Mouse (Mus musculus) liver, embryonic 14.5 days (tissue): ENCODE measurements at regions not wholly inside any gene's neighbourhood (a gene's known extent, or its start where the extent isn't known, plus 50 kb on each side); places are given as distances from the start of the nearest gene placed in this dataset.

ENCODE experiments used
- CTCF ChIP-seq: IDR thresholded peaks from 2 replicates; pipeline ENCODE4 v1.5.1; 2016; ENCODE audit warnings: antibody characterized with exemption, low read depth, control low read depth
- EP300 ChIP-seq: IDR thresholded peaks from 2 replicates; pipeline ENCODE4 v1.6.1; 2016; ENCODE audit warnings: antibody characterized with exemption, low read depth

GRCm38 (mm10) chr13:11177642-11178420 lies 817.2 kb upstream of the Chrm3 start:
- no peak for TF ChIP-seq CTCF
- no peak for TF ChIP-seq EP300
